Mouse (Mus musculus) naive thymus-derived CD4-positive, alpha-beta T cell, adult 2 months (primary cell): ENCODE measurements at regions not wholly inside any gene's neighbourhood (a gene's known extent, or its start where the extent isn't known, plus 50 kb on each side); places are given as distances from the start of the nearest gene placed in this dataset.
"Not testable (repeated sequence)": the region's sequence is repeated elsewhere in the genome, so short reads cannot be mapped to it uniquely, and the experiment has no call there.

Experiments
- DNase-seq: peaks from one replicate; pipeline ENCODE4 v3.0.0-alpha.2; 2011; ENCODE audit warnings: low read depth

DNA sequence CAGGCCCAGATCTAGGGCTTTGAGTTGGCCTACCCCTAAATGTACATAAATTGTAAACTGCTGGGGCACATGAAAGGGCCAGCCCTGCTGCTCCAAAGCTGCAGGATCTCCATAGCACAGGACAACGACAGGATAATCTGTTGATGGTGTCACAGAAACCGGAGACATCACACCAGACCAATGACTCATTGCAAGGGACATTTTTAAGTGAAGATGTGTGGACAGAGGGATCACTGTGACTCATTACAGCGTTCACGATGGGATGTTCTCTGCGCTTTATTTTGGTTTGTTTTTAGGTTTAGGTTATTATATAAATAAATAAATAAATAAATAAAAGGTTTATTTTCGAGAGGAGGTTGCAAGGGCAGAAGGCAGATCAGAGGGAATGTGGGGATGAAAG, 216.9 kb upstream of the Klf3 start:
- DNase-seq, result no peak

DNA sequence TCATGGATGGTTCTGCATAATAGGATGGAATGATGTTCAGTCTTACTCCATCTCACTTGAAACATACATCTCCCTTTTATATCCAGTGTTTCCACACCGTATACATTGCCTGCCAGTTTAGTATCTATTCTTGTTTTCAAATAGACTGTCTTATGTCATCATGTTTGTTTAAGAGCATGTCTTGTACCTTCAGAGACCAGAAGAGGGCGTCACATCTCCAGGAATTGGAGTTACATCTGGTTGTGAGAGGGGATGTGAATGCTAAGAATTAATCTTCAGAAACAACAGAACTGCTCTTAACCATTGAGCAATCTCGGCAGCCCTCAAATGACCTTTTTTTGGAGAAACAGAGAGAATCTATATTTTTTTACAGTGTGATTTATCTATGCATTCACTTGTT, 216.3 kb upstream of the Klf3 start:
- DNase-seq, result no peak

DNA sequence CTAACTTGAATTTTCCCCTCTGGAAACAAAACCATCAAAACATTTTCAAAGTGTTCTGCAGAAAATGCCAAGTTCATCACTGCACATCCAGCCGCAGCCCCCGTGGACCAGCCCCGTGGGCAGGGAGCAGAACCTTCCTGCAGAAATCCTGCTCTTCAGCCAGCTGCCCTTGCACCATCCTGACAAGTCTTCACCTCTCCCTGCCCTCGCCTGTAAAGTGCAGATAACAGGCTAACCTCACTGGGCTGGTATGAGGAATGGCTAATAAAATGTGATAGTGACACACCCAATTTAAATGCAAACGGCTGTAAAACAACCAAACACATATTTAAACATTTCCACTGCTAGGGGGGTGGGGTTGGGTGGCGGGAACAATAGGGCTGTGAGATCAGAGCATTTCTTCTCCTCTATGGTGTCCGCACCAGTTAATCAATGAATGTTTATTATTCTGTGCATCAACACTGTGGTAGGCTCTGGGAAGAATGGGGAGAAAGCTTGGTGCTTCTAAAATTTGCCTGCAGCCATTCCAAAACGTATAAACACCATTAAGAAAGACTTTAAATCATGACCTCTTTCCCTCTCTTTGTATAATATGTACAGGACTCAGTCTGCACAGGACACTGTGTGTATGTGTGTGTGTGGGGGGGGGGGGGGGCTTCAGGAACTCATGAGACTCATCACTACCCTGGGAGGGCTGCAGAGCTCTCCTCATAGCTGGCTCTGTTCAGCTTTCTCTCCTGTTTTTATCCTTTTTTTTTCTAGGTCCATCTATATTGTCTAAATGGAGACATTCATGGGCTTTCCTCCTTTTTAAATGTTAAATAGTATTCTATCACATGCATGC, 215.1 kb upstream of the Klf3 start:
- DNase-seq, result no peak

DNA sequence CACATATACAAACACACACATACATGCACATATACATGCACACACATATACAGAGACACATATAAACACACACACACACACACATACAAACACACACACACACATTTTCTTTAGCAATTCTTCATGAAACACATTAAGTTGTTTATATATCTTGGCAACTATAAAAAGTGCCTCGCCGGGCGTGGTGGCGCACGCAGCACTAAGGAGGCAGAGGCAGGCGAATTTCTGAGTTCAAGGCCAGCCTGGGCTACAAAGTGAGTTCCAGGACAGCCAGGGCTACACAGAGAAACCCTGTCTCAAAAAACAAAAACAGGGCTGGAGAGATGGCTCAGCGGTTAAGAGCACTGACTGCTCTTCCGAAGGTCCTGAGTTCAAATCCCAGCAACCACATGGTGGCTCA, 214.4 kb upstream of the Klf3 start:
- not testable (repeated sequence) for DNase-seq

DNA sequence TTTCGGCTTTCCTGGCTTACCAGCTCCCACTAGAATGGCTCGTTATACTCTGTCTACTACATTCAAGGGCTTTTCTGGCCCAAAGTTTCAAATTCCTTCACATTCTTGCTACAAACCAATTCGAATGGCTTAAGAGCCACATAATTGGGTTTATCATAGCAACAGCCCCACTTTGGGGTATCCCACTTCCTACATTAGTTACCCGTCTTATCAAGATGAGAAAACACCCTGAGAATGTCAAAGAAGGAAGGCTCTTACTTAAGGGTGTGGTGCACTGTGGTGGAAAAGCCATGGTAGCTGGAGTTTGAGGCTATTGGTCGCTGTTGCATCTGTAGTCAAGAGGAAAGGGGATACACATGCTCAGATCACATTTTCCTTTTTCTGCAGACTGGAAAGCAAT, 213.2 kb upstream of the Klf3 start:
- no peak for DNase-seq

DNA sequence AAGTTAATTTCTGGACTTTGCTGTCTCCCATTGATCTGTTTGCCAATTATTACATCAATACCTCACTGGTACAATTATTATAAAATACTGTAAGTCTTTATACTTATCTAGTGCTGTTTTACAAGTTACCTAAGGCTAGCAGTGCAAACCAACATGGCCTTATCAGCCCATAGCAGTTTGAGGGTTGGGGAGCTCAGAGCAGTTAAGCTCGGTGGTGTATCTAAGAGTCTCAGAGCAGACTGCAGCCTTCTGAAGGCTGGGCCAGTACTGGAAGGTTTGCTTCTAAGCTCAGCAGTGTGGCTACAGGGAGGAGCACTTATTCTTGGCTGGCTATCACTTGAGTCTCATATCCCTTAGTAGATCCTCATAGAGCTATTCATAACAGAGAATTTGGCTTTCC, 212.4 kb upstream of the Klf3 start:
- DNase-seq, result no peak

DNA sequence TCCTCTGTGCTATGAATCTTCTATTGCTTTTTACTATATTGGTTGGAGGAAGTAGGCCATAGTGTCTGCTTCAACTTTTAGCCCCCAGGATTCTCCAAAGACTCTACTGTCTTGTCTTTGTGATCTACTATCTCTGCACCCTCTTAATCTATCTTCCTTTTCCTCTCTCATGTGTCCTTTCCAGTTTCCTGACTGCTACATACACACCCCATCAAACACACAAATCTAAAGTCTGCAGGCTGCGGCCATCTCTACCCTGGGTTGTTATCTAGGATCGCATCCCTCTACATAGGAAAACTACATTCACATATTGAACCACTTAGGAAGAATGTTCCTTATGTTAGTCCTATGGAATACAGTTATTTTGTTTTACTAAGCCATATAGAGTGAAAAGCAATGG, 211.4 kb upstream of the Klf3 start:
- no peak for DNase-seq

DNA sequence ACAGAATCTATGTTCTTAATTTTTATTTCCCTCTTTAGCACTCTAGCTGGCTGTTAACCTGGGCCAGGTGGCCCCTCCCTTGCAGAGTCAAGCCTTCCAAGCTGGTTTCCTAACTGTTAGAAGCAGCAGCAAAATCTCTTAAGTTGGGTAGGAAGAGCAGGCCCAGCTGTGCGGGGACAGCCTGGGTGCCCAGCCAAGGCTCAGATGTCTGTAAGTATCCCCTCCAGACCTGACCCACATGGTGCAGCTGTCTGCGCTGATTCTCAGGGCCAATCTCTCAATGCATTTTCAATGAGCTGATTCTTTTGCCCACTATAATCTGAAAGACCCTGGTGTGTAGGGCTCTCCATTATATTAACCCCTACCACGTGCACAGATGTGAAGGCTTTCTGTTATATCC, 208.0 kb upstream of the Klf3 start:
- no peak for DNase-seq

DNA sequence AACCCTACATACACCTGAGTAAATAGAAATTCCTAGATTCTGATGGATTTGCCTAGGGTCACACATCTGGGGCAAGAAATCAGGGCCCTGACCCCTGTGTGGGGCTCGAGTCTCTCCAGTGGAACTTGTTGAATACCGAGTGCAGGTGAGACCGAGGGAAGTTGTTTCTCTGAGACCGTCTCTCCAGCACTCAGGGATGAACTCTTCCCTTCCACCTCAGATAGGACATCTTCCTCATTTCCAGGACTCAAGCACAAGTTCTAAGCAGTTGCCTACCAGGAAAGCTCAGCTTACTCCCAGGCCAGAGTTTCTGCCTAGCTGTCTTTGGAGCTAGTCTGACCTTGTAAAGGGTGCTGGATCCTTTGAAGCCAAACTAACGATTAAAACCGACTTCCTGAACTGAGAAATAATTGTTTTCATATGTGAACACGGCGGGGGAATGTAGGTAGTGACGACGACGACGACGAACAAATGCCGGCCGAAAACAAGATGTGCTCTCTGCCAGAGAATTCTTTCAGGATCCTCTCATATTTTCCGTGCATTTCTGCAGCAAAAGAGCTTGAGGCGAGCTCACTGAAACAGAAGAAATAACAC, 207.3 kb upstream of the Klf3 start:
- peak; percentile 32 for DNase-seq

DNA sequence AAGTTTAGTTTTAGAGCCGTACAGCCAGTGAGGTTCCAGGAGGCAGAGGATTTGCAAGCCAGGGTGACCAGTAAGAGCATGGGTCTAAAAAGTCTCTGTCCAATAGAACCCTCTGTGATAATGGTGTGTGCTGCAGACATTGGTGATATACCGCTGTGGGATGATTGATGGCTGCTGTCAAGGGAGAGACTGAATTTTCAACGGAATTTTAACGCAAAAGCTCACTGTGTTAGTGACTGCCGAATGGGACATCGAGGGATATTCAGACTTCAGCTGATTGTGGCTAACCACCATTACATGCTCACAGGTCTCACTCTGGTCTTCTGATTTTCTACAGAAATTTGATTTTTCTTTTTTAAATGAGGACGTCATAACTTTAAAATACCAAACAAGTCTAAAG, 206.2 kb upstream of the Klf3 start:
- DNase-seq, result no peak

DNA sequence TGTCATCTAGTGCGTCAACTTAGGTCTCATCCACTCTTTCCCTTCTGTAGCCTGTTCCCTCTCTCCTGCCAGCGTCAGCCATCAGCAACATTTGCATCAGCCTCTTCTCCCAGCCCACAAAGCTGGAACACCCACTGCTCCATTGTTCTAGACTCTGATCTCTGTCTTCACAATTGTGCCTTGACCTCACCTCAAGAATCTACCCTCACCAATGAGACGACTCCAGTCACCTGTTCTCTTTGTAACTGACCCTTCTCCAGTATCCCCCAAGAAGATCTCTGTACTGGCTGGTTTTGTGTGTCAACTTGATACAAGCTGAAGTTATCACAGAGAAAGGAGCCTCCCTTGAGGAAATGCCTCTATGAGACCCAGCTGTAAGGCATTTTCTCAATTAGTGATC, 205.7 kb upstream of the Klf3 start:
- DNase-seq, result no peak

DNA sequence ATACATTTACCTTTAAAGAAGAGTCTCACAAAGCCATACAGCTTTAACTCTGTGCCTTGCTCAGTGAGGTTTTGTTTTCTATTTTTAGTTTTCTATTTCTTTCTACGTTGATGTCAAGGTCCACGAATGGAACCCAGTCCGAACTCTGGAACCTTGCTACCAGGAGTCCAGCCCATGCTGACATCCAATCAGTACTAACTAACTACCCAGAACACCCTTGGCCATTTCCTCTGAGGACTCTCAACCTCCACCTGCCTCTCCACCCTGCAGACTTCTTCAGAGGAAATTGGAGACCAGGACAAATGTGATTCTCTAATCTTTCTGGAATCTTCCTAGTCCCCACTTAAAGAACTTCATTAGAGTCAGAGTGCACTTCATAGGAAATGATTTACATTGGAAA, 204.6 kb upstream of the Klf3 start:
- DNase-seq, result no peak

DNA sequence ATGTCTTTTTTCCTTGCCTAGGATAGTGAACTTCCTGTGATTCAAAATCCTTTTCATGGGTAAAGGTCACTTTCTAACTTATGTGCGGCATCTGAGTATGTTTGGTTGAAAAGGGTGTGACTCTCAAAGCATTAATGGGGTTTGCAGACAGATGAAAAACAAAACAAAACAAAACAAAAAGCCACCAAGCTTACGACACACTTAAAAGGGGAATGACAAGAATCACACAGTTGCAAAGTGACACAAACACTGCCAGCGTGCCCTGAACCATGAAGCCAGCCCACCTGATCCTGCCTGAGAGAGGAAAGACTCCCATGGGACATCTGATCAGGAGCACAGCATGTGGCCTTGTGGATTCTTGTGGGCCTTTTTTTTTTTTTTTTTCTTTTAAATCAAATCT, 204.2 kb upstream of the Klf3 start:
- peak; percentile 57 for DNase-seq

DNA sequence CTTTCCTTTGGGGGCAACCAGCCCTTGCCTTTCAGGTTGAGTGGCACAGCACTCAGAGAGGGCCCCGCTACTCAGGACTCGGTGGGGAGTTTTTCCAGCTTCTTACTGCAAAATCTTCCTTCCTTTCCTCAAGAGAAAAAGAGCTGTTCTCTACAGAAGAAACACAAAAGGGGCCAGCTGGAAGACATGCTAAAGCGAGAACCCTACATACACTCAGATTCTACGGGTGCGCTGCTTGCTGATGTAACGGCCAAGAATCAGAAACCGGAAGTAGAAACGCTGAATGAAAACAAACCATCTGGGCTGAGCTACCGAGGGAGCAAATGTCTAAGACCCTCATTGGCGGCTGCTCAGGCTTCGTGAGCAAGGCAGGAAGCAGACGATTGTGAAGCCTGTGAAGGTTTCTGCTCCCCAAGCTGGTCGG, 203.3 kb upstream of the Klf3 start:
- DNase-seq, result peak; percentile 83

DNA sequence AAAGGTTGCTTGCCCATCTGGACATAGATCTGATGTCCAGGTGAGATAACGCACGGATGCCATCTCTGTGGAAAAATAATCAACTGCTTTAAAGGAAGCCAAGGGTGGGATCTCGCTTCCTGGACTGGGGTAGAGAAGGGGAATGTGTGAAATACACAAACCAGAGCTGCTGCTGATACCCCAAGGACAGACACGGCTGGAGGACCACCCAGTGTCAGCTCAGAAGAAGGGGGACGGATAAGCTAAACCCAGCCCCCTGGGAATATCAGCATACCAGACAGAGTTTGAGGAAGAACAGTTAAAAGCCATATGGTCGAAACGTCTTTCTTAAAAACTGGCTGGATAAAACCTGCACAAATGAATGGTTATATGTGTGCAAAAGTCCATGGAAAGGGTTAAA, 202.8 kb upstream of the Klf3 start:
- no peak for DNase-seq

DNA sequence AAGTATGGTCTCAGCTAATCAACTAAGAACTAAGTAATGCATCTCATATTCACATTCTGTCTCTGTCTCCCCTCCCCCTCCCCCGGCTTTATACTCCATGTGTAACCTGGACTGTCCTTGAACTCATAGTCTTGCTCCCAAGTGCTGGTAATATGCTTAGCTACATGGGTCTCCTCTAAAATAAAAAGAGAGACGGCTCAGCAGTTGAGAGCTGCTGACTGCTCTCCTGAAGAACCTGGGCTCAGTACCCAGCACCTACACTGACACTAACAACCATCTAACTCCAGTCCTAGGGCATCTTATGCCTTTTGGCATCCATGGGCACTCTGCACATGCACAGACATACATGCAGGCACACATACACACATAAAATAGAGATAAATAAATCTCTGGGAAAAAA, 202.4 kb upstream of the Klf3 start:
- DNase-seq, result no peak

DNA sequence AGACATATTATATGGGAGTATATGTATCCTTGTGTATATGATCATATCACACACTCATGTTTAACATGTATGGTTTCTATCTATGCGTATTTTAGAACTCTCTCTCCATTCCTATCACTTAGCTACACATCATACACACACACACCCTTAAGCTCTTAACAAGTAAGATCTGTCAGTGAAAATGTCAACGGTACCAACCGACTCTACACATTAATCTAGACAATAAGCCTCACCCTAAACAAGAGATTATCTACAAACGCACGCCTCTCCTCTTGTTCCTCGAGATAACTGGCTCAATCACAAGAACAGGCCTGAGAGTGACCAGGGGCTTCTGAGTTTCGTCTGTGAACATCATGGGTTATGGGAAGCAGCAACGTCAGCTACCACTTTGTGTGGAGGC, 201.9 kb upstream of the Klf3 start:
- DNase-seq, result no peak

DNA sequence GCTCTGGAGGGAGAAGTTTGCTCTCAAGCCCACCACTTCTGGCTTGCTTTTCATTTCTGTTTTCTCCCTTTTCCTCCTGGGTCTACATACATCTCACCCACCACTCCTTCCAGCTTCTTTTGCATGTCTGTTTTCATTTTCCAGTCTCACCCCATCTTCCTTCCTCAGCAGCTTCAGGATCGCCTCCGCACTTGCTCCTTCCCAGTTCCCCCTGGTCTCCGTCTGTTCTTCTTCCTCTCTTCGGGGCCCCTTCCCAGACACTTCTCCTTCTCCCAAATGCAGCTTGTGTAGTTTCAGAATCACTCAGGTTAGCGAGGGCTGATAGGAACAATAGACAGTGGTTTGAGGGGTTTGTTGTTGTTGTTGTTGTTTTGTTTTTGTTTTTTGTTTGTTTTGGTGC, 201.4 kb upstream of the Klf3 start:
- no peak for DNase-seq

DNA sequence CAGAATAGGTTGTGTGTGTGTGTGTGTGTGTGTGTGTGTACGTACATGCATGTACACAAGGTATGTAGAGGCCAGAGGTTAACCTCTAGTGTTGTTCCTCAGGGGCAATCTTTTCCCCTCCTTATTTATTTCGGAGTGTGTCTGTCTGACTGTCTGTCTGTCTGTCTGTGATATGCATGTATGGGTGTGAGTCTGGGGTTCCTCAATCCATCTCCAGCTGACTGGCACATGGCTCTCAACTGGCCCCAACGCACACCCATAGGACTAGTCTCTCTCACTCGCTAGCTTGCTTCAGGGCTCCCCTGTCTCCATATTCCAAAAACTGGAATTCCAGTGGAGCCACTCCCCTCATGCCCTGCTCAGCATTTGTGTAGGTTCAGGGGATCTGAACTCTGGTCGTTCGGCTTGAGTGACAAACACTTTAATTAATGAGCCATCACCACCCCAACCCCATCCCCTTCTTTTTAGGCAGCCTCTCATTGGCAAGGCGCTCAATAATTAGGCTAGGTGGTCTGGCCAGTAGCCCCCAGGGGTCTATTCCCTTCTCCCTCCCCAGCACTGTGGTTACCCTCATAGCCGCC, 200.7 kb upstream of the Klf3 start:
- no peak for DNase-seq

DNA sequence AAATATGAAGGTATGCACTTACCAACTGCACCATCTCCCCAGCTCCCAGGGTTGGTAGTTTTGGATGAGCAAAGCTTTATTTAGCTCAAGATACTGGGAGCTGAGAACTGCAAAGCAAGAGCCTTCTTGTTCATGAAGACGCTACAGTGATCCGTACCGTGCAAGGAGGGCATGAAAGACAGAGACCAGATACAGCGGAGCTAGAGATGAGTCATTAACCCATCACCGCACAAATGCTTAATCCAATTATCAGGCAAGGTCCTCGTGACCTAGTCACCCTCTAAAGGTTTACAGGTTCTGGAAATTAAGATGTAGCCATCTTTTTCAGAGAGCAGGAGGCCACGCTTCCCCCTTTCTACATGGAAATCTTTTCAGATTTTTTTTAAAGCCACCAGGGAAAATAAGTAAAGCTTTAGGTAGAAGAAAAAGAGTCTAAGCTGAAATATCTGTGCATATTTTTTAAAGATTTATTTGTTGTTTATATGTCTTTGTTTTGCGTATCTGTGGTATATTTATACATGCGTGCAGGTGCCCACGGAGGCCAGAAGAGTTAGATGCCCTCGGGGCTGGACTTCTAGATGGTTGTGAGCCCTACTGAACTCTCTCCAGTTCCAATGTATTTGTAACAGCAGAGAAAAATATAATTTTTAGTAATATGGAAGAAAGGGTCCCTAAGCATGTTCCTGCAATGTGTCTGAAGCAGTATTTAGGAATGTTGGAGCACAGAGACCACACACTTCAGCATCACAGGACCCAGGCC, 200.0 kb upstream of the Klf3 start:
- DNase-seq, result no peak

DNA sequence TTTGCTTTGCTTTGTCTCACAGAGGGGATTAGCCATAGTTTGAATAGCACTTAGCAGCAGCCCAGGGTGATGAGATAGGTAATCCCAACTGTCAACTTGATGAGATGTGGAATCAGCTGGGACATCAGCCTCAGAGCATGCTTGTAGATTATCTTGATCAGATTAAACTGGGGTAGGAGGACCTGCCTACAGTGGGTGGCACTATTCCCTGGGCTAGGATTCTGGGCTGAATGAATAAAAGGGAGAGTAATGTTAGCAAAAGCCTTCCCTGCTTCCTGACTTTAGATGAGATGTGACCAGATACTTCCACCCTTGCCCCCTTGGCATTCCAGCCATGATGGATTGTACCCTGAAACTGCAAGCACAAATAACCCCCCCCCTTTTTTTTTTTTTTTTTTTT, 198.0 kb upstream of the Klf3 start:
- no peak for DNase-seq

DNA sequence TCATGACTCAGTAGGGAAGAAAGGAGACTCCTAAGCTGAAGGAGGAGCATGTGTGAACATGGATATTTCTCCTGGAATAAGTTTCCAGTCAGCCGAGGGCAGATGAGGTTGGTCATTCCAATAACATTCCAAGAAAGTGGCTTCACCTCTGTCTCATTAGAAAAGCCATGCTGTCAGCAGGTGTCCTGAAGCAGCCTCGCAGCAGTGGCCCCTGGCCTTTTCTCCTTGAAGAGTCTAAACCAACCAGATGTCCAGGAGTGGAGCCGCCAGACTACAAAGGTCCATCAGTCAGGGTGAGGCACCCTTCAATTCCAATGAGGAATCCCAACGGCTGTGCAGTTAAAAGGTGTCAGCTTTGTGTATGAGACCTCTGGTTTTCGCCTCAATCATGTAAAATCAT, 197.2 kb upstream of the Klf3 start:
- no peak for DNase-seq
